33 mouse cellular contexts compared by ENCODE assay signal in genomic region chr6:92878771-92879170, GRCm38 (mm10). TPM values are rescaled to one million over a fixed set of nuclear protein-coding genes. Genes with fewer than 3 reads are reported as not detected.
"Had no signal": no experiment of that assay in that cellular context is flagged by ENCODE, and none has a peak within 500 bp of the region (broad histone marks: within the 10 kb centered on the region; RNA-seq: fewer than 3 reads in every experiment).

No protein-coding gene starts in this region.

- H3K27ac ChIP-seq: forebrain, embryonic 15.5 days; heart, adult 2 months; heart, embryonic 13.5 days; heart, embryonic 15.5 days; hindbrain, embryonic 13.5 days; hindbrain, embryonic 15.5 days; hindbrain, postnatal 0 days; limb, embryonic 13.5 days; limb, embryonic 15.5 days; liver, embryonic 12.5 days; liver, embryonic 14.5 days had no signal

- H3K36me3 ChIP-seq: forebrain, embryonic 15.5 days; hindbrain, embryonic 13.5 days; hindbrain, embryonic 15.5 days; liver, embryonic 12.5 days had no signal

- ATAC-seq: forebrain, embryonic 15.5 days; forebrain, postnatal 0 days; hindbrain, postnatal 0 days; intestine, embryonic 16.5 days; liver, embryonic 12.5 days had no signal

- H3K9me3 ChIP-seq: forebrain, embryonic 15.5 days; heart, embryonic 13.5 days; heart, embryonic 15.5 days; hindbrain, embryonic 13.5 days; hindbrain, embryonic 15.5 days; limb, embryonic 13.5 days; limb, embryonic 15.5 days; liver, embryonic 12.5 days had no signal

- H3K27me3 ChIP-seq: forebrain, embryonic 15.5 days; heart, embryonic 13.5 days; heart, embryonic 15.5 days; hindbrain, embryonic 13.5 days; hindbrain, embryonic 15.5 days; limb, embryonic 13.5 days; limb, embryonic 15.5 days; liver, embryonic 12.5 days had no signal

- H3K4me2 ChIP-seq: forebrain, embryonic 15.5 days; heart, embryonic 13.5 days; heart, embryonic 15.5 days; hindbrain, embryonic 13.5 days; hindbrain, embryonic 15.5 days; limb, embryonic 13.5 days; limb, embryonic 15.5 days; liver, embryonic 12.5 days had no signal

- H3K4me3 ChIP-seq: forebrain, embryonic 15.5 days; heart, adult 2 months; heart, embryonic 13.5 days; heart, embryonic 15.5 days; hindbrain, embryonic 13.5 days; hindbrain, embryonic 15.5 days; limb, embryonic 13.5 days; limb, embryonic 15.5 days; liver, embryonic 12.5 days had no signal

- H3K9ac ChIP-seq: forebrain, embryonic 15.5 days; forebrain, postnatal 0 days; heart, embryonic 13.5 days; heart, embryonic 15.5 days; hindbrain, embryonic 13.5 days; hindbrain, embryonic 15.5 days; limb, embryonic 13.5 days; limb, embryonic 15.5 days; liver, embryonic 12.5 days; liver, embryonic 14.5 days had no signal

- H3K4me1 ChIP-seq: forebrain, embryonic 15.5 days; hindbrain, embryonic 13.5 days; limb, embryonic 15.5 days had no signal

- DNase-seq: forebrain, postnatal 0 days; gastrocnemius, postnatal 14 days; gastrocnemius, postnatal 36 days; kidney, adult 11 months; kidney, adult 2 months; kidney, postnatal 10 days; kidney, postnatal 36 days; layer of hippocampus, adult 9-11 months; layer of hippocampus, postnatal 36 days; left cerebral cortex, postnatal 4 days; lung, adult 18-20 months had no signal

RNA-seq across cellular contexts. Expression of gene Gm15737, which starts 9.6 kb away (rescaled TPM):
- total RNA-seq: forebrain, postnatal 0 days; hematopoietic stem cell, adult 5-6 weeks; hindbrain, postnatal 0 days; layer of hippocampus, adult 18-20 months; layer of hippocampus, adult 8-10 months; layer of hippocampus, postnatal 14 days; layer of hippocampus, postnatal 36 days; left cerebral cortex, adult 18-20 months; left cerebral cortex, postnatal 10 days; left cerebral cortex, postnatal 25 days; left cerebral cortex, postnatal 4 days; liver, adult 2 months had no signal
- polyA plus RNA-seq: forebrain, embryonic 15.5 days; forebrain, postnatal 0 days; hindbrain, embryonic 11.5 days; hindbrain, embryonic 13.5 days; hindbrain, embryonic 15.5 days; hindbrain, postnatal 0 days; intestine, embryonic 16.5 days; kidney, adult 2 months; liver, adult 2 months; liver, embryonic 12.5 days; liver, embryonic 14.5 days; liver, embryonic 16.5 days had no signal
